Mouse (Mus musculus) olfactory bulb, adult 2 months (tissue): ENCODE measurements around the gene Ankrd23.

ENCODE experiments used
- CTCF ChIP-seq: fragments of 200-500 bp; IDR thresholded peaks from 2 replicates; pipeline ENCODE4 v1.5.1; 2012; ENCODE audit warnings: low read depth, mild to moderate bottlenecking, low read length, moderate library complexity; ENCODE audit not compliant: insufficient read depth
- POLR2A ChIP-seq: fragments of 200-500 bp; IDR thresholded peaks from 2 replicates; pipeline ENCODE4 v1.6.1; 2012; ENCODE audit warnings: mild to moderate bottlenecking, low read depth, low read length, moderate library complexity; ENCODE audit not compliant: insufficient read depth

- TF ChIP-seq CTCF: no peak
- TF ChIP-seq POLR2A: no peak
These were observed 40.5 kb upstream of the Ankrd23 start for GRCm38 (mm10) chr1:36576991-36577675.
